Mouse (Mus musculus) common myeloid progenitor, adult 5-6 weeks (primary cell): ENCODE measurements at regions not wholly inside any gene's neighbourhood (a gene's known extent, or its start where the extent isn't known, plus 50 kb on each side); places are given as distances from the start of the nearest gene placed in this dataset.
"Not testable (repeated sequence)": the region's sequence is repeated elsewhere in the genome, so short reads cannot be mapped to it uniquely, and the experiment has no call there.

Source experiments
- ATAC-seq: replicated peaks from 2 replicates; pipeline ENCODE4 v1.8.0; 2016; ENCODE audit warnings: low read depth, mild to moderate bottlenecking, moderate TSS enrichment, inconsistent platforms; ENCODE audit not compliant: poor library complexity, severe bottlenecking

DNA sequence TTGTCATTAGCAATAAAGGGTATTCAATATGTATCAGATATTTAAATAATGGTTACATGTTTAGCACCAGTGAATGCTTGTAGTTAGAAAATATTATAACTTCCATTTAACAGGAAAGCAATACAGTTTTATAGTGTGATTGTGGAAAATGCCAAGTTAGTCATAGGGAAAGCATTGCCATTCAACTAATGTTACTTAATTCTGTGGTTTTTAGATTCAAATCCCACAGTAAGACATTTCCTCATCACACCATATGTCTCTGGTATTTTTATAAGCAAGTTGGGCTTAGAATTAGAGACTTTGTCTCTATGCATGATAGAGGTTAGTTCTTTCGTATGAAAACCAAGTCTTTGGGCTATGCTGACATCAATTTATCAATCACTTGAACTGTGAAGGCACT, 133.0 kb downstream of the Prr30 start:
- ATAC-seq, result no peak

GRCm38 (mm10) chr14:101056874-101057273, 143.3 kb downstream of the Prr30 start:
- ATAC-seq, result no peak

DNA sequence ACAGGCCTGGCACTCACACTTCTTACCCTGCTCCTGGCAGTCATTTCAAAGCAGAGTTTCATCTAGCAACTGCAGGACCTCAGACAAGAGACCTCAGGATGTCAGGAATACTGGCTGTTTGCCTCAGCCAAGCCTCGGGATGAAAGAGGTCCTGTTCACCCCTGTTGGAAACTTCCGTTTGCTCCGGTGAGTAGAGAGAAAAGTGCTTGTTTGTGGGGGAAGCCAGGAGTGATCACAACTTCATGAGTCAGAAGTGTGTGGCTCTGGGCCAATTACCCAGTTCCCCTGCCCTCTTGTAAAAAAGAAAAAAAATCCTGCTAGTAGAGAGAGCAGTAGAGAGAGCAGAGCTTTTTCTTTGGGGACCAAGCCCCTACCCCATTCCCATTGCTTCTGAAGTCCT, 144.2 kb downstream of the Prr30 start:
- ATAC-seq, result 0 out of 2 replicates have a peak, but pooled peaks have one; percentile 42

DNA sequence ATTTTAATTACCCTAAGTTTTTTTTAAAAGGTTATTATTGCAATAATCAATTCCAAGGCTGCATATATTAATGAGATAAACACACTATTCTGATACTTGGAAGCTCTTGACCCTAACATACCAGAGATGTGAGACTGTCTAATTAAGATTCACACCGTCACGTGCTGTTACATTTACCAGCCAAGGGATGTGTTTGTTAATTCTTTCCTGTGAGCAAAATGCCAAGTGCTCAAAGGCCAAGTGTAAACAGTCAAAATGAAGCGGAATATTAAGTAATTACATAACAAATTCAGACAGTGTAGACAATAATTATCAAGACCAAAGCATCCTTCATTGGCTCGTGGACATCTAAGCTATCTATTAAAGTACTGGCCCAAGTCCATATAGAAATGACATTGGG, 145.3 kb downstream of the Prr30 start:
- no peak for ATAC-seq

GRCm38 (mm10) chr14:101052760-101053159, 147.4 kb downstream of the Prr30 start:
- no peak for ATAC-seq

DNA sequence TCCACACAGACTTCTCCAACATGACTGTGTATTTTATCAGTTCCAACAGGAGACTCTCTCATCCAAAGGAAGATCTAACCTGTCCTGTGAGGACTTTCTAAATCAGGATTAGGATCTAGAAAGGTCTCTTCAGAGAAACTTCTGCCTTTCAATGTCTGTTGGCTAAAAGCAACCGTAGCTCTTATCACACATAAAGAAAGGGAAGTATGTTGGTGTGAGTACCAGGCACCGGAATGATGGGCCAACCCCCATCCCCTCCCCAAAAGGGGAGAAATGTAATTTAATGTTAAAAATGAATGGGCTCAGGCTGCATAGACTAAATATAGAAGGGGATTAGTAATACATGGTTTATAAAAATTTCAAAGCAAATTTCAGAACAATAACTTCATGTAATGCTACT, 149.9 kb downstream of the Prr30 start:
- ATAC-seq, result peak; percentile 53; the same call in 1 of the 2 replicates

GRCm38 (mm10) chr14:101049664-101050203, 150.4 kb downstream of the Prr30 start:
- ATAC-seq, result peak; percentile 61

GRCm38 (mm10) chr14:101043494-101043893, 156.6 kb downstream of the Prr30 start:
- no peak for ATAC-seq

DNA sequence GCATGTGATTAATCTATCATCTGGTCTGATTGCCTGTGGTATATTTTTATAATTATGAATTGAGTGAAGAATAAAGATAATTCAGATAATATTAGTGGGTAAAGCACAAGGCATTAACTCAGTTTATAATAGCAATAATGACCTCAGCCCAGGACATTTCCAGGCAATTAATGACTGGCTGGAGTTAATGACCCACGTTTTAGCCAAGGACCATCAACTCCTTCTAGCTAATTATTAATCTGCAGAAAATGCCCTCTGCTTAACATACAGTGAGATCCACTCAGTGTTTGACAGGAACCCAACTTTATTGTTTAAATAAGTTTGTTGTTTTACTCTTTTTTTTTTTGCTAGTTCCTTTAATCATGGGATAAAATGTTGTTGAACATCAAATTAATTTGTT, 199.1 kb downstream of the Prr30 start:
- ATAC-seq, result no peak

- no peak for ATAC-seq
Measured at GRCm38 (mm10) chr14:100980754-100981153, 219.4 kb downstream of the Prr30 start.

- ATAC-seq, result no peak
Measured at GRCm38 (mm10) chr14:100978515-100978914, 221.6 kb downstream of the Prr30 start.

DNA sequence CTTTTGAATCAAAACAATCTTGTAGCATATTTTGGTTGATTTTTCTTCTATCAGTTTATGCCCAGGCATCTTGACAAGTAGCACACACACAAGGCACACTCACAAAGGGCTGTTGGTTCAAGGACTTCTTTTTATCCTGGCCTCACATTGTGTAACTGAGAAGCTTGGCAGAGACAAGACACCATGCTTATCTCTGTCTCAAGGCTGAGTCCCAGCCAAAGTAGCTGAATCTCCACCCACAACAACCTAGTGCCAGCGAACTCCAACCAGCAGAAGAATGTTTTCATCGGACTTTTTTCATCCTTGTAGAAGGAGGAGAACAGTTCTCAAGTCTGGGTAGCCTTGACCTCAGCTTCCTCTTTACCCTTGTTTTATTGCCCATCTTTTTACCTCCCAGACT, 229.2 kb downstream of the Prr30 start:
- no peak for ATAC-seq

DNA sequence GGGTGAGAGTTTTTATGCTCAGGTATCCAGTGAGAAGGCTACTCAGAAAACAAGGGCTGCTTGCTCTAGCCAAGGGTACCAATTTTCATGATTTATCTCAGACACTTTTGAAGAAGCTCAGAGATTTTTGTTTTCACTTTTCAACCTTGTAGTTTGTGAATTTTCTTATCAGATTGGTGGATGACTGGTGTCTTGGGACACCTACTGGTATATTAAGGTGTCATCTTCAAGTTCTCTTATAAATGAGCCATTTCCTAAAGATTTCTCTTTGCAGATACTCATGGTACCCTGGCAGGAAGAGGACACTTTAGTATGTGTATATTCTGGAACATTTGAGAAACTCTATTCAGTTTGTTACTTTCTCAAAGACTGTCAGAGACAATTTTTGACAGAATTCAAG, 239.9 kb downstream of the Prr30 start:
- ATAC-seq, result no peak

GRCm38 (mm10) chr14:100955806-100956436, 244.2 kb downstream of the Prr30 start:
- ATAC-seq, result no peak

- no peak for ATAC-seq
Measured at GRCm38 (mm10) chr14:100950681-100951119, 249.4 kb downstream of the Prr30 start.

GRCm38 (mm10) chr14:100947625-100948024, 252.5 kb downstream of the Prr30 start:
- not testable (repeated sequence) for ATAC-seq

GRCm38 (mm10) chr14:100937358-100937887, 262.7 kb downstream of the Prr30 start:
- ATAC-seq, result peak; percentile 78

- ATAC-seq, result peak; percentile 73
Measured at GRCm38 (mm10) chr14:100934554-100934953, 265.6 kb downstream of the Prr30 start.

DNA sequence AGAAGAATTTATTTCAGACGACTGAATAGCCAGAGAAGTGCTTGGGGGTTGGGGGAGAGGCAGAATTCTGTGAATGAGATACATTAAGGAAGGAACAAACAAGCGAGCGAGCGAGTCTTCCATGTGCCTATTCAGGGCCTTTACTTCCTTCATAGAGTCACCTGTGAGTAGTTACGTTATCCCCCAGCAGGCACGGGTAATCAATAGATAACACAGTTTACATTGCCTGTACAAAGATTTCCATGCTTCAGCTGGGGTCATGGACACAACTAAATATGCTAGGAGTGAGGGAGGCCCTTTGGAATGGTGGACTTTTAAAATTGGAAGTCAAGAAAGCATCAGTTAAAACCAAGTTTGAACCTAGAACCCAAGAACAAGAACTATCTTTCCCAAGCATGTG, 275.2 kb downstream of the Prr30 start:
- no peak for ATAC-seq

GRCm38 (mm10) chr14:100900221-100900620, 299.9 kb downstream of the Prr30 start:
- ATAC-seq, result no peak

GRCm38 (mm10) chr14:100899074-100899473, 301.1 kb downstream of the Prr30 start:
- ATAC-seq, result no peak
